Mouse (Mus musculus) 3T3-L1 (cell line): ENCODE measurements around the gene Tsc22d2.
A peak's percentile ranks its signal among the peaks of the same experiment; 100 is the strongest.
"Not testable (repeated sequence)": the region's sequence is repeated elsewhere in the genome, so short reads cannot be mapped to it uniquely, and the experiment has no call there.

Source experiments
- DNase-seq: peaks from one replicate; pipeline ENCODE4 v3.0.0-alpha.2; 2015; ENCODE audit warnings: low read depth, low spot score

Tsc22d2 gene

DNA sequence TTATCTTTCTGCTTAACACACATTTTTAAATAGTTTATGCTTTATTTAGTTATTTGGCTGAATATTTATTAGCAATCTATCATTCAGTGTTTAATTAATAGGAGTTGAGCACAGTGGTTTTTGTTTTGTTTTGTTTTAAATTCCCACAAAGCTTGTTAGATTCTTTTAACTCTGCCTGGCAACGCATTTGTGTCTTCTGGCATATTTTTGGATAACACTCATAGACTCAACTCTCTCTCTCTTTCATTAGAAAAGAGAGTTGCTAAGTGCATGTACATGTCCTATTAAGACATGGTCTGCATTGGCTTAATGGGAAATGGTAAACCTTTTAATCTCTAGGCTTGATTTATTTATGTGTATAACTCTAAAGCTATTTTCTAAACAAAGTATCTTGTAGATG is 14.3 kb downstream of the Tsc22d2 start:
- no peak for DNase-seq

DNA sequence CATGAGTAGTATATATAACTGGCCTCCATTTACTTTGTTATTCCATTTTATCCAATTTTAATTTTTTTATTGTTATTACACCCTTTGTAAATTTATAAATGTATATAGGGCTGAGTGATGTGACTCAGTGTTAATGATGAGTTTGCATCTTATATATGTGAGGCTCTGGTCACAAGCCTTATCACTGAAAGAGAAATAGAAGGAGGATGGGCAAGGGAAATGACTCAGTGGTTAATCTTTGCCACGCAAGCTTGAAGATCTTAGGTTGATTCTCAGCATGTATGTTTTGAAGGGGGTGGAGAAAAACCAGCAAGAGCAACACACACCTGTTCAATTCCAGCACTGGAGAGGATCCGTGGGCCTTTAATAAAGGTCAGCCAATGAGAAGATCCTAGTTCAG is 19.9 kb downstream of the Tsc22d2 start:
- DNase-seq: no peak

GRCm38 (mm10) chr3:58448230-58448629 is 33.7 kb downstream of the Tsc22d2 start:
- peak; percentile 77 for DNase-seq

- no peak for DNase-seq
These were observed 35.0 kb downstream of the Tsc22d2 start for GRCm38 (mm10) chr3:58449487-58449886.

DNA sequence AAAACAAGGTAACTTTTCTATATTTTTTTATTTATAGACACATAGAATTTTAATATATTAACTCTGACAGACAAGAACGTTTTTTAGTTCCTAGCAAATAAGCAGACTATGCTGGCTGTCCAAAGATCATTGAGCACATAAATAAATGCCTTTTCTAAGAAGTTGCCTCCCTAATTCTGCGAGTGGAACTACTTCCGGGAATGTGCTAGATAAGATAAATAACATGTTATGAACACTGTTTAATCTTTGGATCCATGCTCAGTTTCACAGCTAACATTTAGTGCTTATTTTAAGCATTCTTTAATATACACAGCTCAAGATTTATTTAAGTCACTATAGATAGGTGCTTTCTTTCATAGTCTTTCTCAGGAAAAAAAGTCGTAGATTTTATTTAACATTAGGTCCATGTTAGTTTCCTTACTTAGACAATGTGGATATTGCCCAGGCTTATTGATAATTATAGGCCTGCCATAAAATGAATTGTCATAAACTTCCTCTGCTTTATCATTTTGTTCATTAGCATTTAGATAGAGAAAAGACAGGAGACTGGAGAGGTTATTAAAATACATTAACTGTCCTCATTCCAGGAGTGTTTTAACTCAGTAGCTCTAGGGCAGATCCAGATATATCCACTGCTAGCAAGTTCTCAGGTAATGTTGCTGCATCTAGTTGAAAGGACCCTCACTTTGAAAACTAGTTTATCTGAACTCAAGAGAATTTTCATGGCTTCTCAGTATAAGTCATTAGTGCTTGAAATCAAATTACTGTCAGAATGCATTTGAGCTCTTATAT is 40.1 kb downstream of the Tsc22d2 start:
- no peak for DNase-seq

GRCm38 (mm10) chr3:58455255-58455654 is 40.7 kb downstream of the Tsc22d2 start:
- DNase-seq: no peak

GRCm38 (mm10) chr3:58469655-58470437 is 55.3 kb downstream of the Tsc22d2 start:
- DNase-seq: peak; percentile 98

DNA sequence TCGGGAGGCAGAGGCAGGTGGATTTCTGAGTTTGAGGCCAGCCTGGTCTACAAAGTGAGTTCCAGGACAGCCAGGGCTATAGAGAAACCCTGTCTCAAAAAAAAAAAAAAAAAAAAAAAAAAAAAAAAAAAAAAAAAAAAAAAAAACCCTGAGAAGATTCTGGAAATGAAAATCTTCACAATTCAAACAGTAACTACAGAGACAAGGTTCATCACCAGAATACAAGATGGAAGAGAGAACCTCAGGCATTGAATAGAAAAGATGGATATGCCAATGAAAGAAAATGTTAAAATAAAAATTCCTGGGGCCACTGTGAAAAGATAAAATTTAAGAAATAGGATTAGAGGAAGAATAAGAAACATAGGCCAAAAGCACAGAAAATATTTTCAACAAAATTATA is 60.8 kb downstream of the Tsc22d2 start:
- not testable (repeated sequence) for DNase-seq

- no peak for DNase-seq
These were observed 64.4 kb downstream of the Tsc22d2 start for GRCm38 (mm10) chr3:58478755-58479455.

DNA sequence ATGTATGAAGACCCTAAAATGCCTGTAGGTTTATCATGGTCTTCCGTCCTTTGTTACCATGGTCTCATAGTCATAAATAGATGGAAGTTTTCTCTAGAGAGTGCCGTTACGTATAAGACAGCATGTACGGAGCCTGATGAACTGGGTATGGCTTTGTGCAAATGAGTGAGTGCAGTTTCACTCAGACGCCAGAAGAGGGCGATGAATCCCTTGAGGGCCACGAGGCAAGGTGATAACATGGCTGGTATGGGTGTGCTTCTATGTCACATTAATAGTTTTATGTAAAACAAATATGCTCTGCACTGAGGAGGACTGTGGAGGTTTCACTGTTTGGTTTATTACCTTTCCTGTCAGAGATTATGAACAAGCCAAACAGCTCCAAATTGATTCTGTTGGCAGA is 71.4 kb downstream of the Tsc22d2 start:
- DNase-seq: peak; percentile 24

- peak; percentile 38 for DNase-seq
These were observed 72.6 kb downstream of the Tsc22d2 start for GRCm38 (mm10) chr3:58487121-58487520.

GRCm38 (mm10) chr3:58487999-58488775 is 73.7 kb downstream of the Tsc22d2 start:
- DNase-seq: peak; percentile 29

DNA sequence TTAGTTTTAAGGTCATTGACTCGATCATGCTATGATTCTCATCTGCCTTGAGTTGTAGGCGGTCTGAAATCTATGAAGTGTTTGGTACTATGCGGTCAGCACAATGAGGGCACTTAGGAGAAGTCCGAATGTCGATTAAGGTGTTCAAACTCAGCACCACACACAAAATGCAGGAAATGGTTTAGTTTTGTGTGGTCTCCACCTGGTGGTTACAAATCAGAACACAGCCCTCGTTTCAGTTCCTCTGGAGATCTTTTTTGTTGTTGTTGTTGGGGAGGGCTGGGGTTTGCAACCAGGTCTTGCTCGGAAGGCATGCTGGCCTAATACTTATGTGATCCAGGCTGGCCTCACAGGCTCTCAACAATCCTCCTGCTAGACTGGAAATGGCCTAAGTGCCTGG is 76.3 kb downstream of the Tsc22d2 start:
- DNase-seq: peak; percentile 74

DNA sequence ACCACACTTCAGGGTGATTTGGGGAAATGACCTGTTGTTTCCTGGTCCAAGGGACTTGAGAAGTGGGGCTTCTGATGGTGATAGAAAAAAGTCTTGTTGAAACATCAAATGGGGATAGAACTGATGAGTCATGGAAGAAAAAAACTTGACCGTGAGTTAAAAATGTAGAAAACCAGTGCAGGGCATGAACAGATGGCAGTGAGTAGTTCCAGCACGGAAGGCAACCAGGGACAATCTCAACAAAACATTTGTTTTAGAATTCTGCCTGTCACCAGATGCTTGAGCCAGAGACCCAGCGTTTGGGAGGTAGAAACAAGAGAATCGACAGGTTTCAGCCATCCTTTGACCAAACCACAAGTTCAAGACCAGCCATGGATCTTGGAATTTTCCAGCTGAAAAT is 79.1 kb downstream of the Tsc22d2 start:
- peak; percentile 22 for DNase-seq

DNA sequence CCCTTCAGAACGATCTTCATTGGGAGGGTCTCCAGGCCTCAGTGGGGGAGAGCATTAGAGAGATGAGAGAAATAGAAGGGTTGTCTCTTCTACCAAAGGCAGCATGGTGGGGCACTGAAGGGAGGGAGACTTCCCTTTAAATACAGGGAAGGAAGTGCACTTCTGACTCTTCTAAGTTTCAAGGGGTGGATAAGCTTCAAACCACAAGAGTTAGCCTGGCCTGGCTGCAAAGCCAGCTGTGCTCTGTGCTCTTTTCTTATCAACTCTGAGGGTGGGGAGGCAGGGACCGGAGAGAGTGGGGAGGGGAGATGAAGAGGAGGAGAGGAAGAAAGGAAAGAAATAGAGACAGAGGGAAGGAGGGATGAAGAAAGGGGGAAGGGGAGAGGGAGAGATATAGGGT is 87.4 kb downstream of the Tsc22d2 start:
- DNase-seq: no peak

GRCm38 (mm10) chr3:58503720-58504333 is 89.3 kb downstream of the Tsc22d2 start:
- no peak for DNase-seq

- DNase-seq: no peak
These were observed 90.2 kb downstream of the Tsc22d2 start for GRCm38 (mm10) chr3:58504676-58505075.

GRCm38 (mm10) chr3:58508020-58508750 is 93.7 kb downstream of the Tsc22d2 start:
- DNase-seq: no peak

DNA sequence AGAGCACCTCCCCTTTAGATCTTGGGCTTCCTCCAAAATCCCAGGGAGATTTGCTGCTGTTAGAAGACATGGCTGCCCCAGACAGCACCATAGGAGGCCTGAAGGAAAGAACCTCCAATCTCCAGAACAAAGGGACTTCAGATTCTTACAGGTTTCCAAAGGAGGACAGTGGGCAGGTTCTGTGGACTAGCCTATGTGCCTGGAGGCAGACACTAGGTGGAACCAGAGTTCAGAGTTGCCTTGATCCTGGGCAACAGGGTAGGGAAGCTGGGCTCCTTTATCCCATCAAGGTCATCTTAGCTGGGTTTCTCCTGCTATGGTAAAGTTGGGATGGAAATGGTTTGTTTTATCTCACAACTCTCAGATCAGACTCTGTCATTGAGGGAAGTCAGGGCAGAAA is 97.1 kb downstream of the Tsc22d2 start:
- DNase-seq: peak; percentile 45

GRCm38 (mm10) chr3:58512740-58513139 is 98.2 kb downstream of the Tsc22d2 start:
- no peak for DNase-seq
